Mouse (Mus musculus): ENCODE results near the gene Bud31. TPM values are rescaled to one million over a fixed set of nuclear protein-coding genes. Genes with fewer than 3 reads are reported as not detected.

Bud31 gene
- polyA plus RNA-seq, 1 experiment, result 106 TPM

GRCm38 (mm10) chr5:145189416-145189815, 49.3 kb downstream of the Bud31 start:
- Histone ChIP-seq H3K27me3 (ENCODE audit: control insufficient read depth, insufficient read depth, low read length) (no peaks in the 10 kb centered on the region), H3K4me3 (replicated peaks; ENCODE audit: insufficient read depth, low read depth, low read length) (no peak overlapping the region), H3K4me1 (ENCODE audit: control insufficient read depth, insufficient read depth, low read length) (peaks cover 5% of the 10 kb centered on the region; the same call in 1 of the 2 replicates), H3K27ac (ENCODE audit: insufficient read depth, low read length) (no peak overlapping the region)
- TF ChIP-seq POLR2A (IDR thresholded peaks at IDR 0.05; ENCODE audit: borderline replicate concordance, insufficient read depth, low read length) (no peak), CTCF (IDR thresholded peaks at IDR 0.05; ENCODE audit: borderline replicate concordance, insufficient read depth, low read depth, low read length) (no peak)
- 94% methylated on average over 6 of the region's 6 CpGs for WGBS
- no peak for DNase-seq

DNA sequence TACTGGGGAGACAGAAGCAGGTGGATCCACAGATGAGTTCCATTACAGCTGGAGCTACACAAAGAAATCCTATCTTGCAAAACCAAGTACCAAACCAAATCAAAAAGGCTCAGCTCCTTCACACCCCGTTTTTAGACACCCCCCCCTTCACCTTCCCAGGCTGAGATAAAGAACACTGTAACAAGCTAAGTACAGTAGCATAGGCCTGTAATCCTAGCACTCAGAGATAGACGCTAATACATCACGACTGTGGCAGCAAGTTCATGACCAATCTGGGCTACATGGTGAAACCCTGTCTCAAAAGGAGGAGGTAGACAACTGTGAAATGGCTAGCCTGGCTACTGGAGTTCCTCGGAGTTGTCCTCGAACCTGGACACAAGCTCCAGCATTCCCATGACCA, 50.2 kb downstream of the Bud31 start:
- WGBS, result 30% methylated on average over 5 of the region's 5 CpGs
- H3K27ac ChIP-seq (ENCODE audit: insufficient read depth, low read length), result no peak overlapping the region

DNA sequence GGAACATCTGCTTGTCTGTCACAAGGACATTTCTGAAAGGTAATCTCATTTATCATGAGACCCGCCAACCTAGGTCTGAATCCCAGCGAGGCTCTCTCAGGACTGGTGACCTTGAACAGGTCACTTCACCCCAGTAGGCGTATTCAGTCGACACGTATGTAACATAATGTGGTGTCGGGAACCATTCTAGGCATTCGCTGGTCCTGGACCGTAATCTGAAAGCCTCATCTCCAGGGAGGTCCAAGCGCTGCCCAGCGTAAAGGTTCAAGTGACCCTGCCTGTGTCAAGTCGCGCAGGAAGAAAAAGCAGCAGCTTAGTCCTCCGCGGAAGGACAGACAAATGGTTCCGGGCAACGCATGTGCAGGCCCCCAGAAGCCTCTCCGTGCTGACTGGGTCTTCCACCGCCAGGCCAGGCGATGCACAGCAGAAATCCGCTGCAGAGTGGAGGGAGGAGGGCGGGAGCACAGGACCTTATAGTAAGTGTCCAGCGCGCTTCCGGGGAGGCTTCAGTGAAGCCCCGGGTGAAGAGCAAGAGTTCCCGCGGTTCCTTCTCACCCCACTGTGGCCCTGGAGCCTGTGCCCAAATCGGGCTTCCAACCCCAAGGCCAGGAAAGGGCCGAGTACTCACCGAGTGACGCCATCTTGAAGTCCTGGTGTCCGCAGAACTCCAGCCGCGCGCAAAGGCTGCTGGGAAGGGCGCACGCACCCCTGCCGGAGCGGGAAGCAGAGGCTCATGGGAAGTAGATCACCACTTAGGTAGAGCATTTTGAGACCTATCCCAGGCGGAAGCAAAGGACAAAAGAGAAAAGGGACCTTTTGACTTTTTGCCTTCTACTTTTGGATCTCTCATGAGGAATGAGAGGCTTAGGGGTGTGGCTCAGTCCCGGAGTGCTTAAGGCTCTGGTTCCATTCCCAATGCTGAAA, 51.0 kb downstream of the Bud31 start:
- Histone ChIP-seq H3K4me3 (replicated peaks; ENCODE audit: insufficient read depth, low read depth, low read length) (peak overlapping the region; percentile 88), H3K27me3 (ENCODE audit: control insufficient read depth, insufficient read depth, low read length) (no peaks in the 10 kb centered on the region), H3K27ac (ENCODE audit: insufficient read depth, low read length) (peak overlapping the region; percentile 78), H3K4me1 (ENCODE audit: control insufficient read depth, insufficient read depth, low read length) (peaks cover 5% of the 10 kb centered on the region; the same call in 1 of the 2 replicates)
- peak; percentile 93 for DNase-seq
- TF ChIP-seq POLR2A (IDR thresholded peaks at IDR 0.05; ENCODE audit: borderline replicate concordance, insufficient read depth, low read length), result peak; percentile 63; the same call in 1 of the 2 replicates
- no peak for TF ChIP-seq CTCF (IDR thresholded peaks at IDR 0.05; ENCODE audit: borderline replicate concordance, insufficient read depth, low read depth, low read length)
- under 1% methylated on average over 41 of the region's 41 CpGs for WGBS

More for the DNA sequence above, 50.2 kb downstream of the Bud31 start:
- DNase-seq, result no peak
- TF ChIP-seq POLR2A (IDR thresholded peaks at IDR 0.05; ENCODE audit: borderline replicate concordance, insufficient read depth, low read length) (no peak), CTCF (IDR thresholded peaks at IDR 0.05; ENCODE audit: borderline replicate concordance, insufficient read depth, low read depth, low read length) (no peak)
- Histone ChIP-seq H3K27me3 (ENCODE audit: control insufficient read depth, insufficient read depth, low read length) (no peaks in the 10 kb centered on the region), H3K4me1 (ENCODE audit: control insufficient read depth, insufficient read depth, low read length) (peaks cover 5% of the 10 kb centered on the region; the same call in 1 of the 2 replicates), H3K4me3 (replicated peaks; ENCODE audit: insufficient read depth, low read depth, low read length) (peak overlapping the region; percentile 88)

GRCm38 (mm10) chr5:145191962-145192361, 51.8 kb downstream of the Bud31 start, which contains the start of gene Atp5j2:
Gene Atp5j2, minus strand, starts transcription at chr5:145192062.
- 89% methylated on average over 2 of the region's 2 CpGs for WGBS
- Histone ChIP-seq H3K27me3 (ENCODE audit: control insufficient read depth, insufficient read depth, low read length) (no peaks in the 10 kb centered on the region), H3K4me1 (ENCODE audit: control insufficient read depth, insufficient read depth, low read length) (peaks cover 5% of the 10 kb centered on the region; the same call in 1 of the 2 replicates), H3K27ac (ENCODE audit: insufficient read depth, low read length) (peak within 1 kb of the TSS; percentile 78), H3K4me3 (replicated peaks; ENCODE audit: insufficient read depth, low read depth, low read length) (peak within 1 kb of the TSS; percentile 88)
- no peak for DNase-seq
- no peak for TF ChIP-seq CTCF (IDR thresholded peaks at IDR 0.05; ENCODE audit: borderline replicate concordance, insufficient read depth, low read depth, low read length)
- TF ChIP-seq POLR2A (IDR thresholded peaks at IDR 0.05; ENCODE audit: borderline replicate concordance, insufficient read depth, low read length), result no peak

Other genes with a start within 250 kb of the Bud31 start
- 21.6 and 21.9 TPM in 2 replicates for gene Smurf1, start 174.5 kb upstream of the Bud31 start, polyA plus RNA-seq (2012; rRNA removed)
- not detected in 2 replicates for gene Gm4871, start 107.6 kb upstream of the Bud31 start, polyA plus RNA-seq (2012; rRNA removed)
- gene 1700018F24Rik, start 97.4 kb upstream of the Bud31 start, polyA plus RNA-seq (2012; rRNA removed), result not detected in 2 replicates
- gene Arpc1a, start 56.5 kb upstream of the Bud31 start, polyA plus RNA-seq (2012; rRNA removed), result 214 and 221 TPM in 2 replicates
- gene Kpna7, start 56.3 kb upstream of the Bud31 start, polyA plus RNA-seq (2012; rRNA removed), result not detected in 2 replicates
- gene Arpc1b, start 26.1 kb upstream of the Bud31 start, polyA plus RNA-seq (2012; rRNA removed), result 46.2 and 50.2 TPM in 2 replicates
- gene Pdap1, start 124 bp upstream of the Bud31 start, polyA plus RNA-seq (2012; rRNA removed), result 61.0 and 70.4 TPM in 2 replicates
- 20.2 and 22.4 TPM in 2 replicates for gene Ptcd1, start 26.7 kb downstream of the Bud31 start, polyA plus RNA-seq (2012; rRNA removed)
- 40.7 and 40.9 TPM in 2 replicates for gene Cpsf4, start 26.9 kb downstream of the Bud31 start, polyA plus RNA-seq (2012; rRNA removed)
- 438 and 445 TPM in 2 replicates for gene Atp5j2, start 51.7 kb downstream of the Bud31 start, polyA plus RNA-seq (2012; rRNA removed)
- gene Zkscan14, start 61.5 kb downstream of the Bud31 start, polyA plus RNA-seq (2012; rRNA removed), result 9.9 and 10.3 TPM in 2 replicates
- 11.0 and 11.2 TPM in 2 replicates for gene Zkscan5, start 64.2 kb downstream of the Bud31 start, polyA plus RNA-seq (2012; rRNA removed)
- gene Zfp655, start 91.4 kb downstream of the Bud31 start, polyA plus RNA-seq (2012; rRNA removed), result 26.5 and 26.9 TPM in 2 replicates
- gene Zscan25, start 140.1 kb downstream of the Bud31 start, polyA plus RNA-seq (2012; rRNA removed), result 17.7 and 20.5 TPM in 2 replicates
- gene Cyp3a57, start 204.9 kb downstream of the Bud31 start, polyA plus RNA-seq (2012; rRNA removed), result 0.15 TPM in 1 of 2 replicates, not detected in the other

Data from cerebellum, adult 2 months (tissue).